Comparison of ENCODE assay signal across 12 mouse cellular contexts in the genomic region with DNA sequence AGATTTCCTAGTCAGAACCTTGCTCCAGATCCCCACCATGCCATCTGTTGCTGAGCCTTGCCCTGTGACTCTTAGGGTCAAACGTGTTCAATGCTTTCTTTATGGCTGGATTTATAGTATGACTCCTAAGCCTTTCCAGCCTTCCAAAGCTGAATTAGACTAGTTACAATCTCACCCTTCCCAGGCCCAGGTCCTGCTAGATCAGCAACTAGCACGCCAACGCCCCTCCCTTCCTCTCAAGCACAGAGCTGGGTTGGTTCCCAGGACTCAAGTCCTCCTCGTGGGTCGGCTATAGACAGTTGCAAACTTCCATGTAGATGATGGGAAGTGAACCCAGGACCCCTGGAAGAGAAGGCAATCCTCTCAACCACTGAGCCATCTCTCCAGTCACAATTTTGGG. TPM values are rescaled to one million over a fixed set of nuclear protein-coding genes. Genes with fewer than 3 reads are reported as not detected.
A peak's percentile ranks its signal among the peaks of the same experiment; 100 is the strongest.
DNase-seq lines count a peak whose midpoint lies in the region; ATAC-seq and TF ChIP-seq lines count a peak whose summit lies in the region.
"Had no signal": no experiment of that assay in that cellular context is flagged by ENCODE, and none has a peak within 500 bp of the region (broad histone marks: within the 10 kb centered on the region; RNA-seq: fewer than 3 reads in every experiment).

No protein-coding gene starts in this region.

- H3K9me3 ChIP-seq in embryonic facial prominence, embryonic 15.5 days (replicated peaks): no peaks in the 10 kb centered on the region
- H3K9me3 ChIP-seq in embryonic facial prominence, embryonic 10.5 days: no peaks in the 10 kb centered on the region
- H3K9me3 ChIP-seq in lung, embryonic 15.5 days: no peaks in the 10 kb centered on the region
- H3K9me3 ChIP-seq in kidney, postnatal 0 days (replicated peaks; ENCODE audit: low read length): no peaks in the 10 kb centered on the region
- H3K9me3 ChIP-seq in stomach, embryonic 14.5 days (ENCODE audit: control insufficient read depth, low read depth, low read length): no peaks in the 10 kb centered on the region
- H3K9me3 ChIP-seq in midbrain, embryonic 10.5 days (replicated peaks): no peaks in the 10 kb centered on the region
- H3K9me3 ChIP-seq: neural tube, embryonic 12.5 days had no signal

- H3K27ac ChIP-seq in embryonic facial prominence, embryonic 15.5 days (replicated peaks): peak overlapping the region; percentile 25; the same call in 1 of the 2 replicates
- H3K27ac ChIP-seq in embryonic facial prominence, embryonic 10.5 days (replicated peaks): no peak overlapping the region
- H3K27ac ChIP-seq in lung, embryonic 15.5 days: peak overlapping the region; percentile 80
- peak overlapping the region; percentile 52 for H3K27ac ChIP-seq in kidney, postnatal 0 days
- peak overlapping the region; percentile 1; the same call in 1 of the 2 replicates for H3K27ac ChIP-seq in stomach, embryonic 14.5 days (ENCODE audit: low read length)
- no peak overlapping the region for H3K27ac ChIP-seq in midbrain, embryonic 10.5 days (replicated peaks)
- H3K27ac ChIP-seq: neural tube, embryonic 12.5 days had no signal

- no peaks in the 10 kb centered on the region; the same call in 1 of the 2 replicates for H3K36me3 ChIP-seq in embryonic facial prominence, embryonic 15.5 days
- peaks cover 26% of the 10 kb centered on the region for H3K36me3 ChIP-seq in embryonic facial prominence, embryonic 10.5 days (replicated peaks)
- H3K36me3 ChIP-seq in lung, embryonic 15.5 days: 0 out of 2 replicates have a peak, but pooled peaks cover 3% of the 10 kb centered on the region
- no peaks in the 10 kb centered on the region for H3K36me3 ChIP-seq in kidney, postnatal 0 days (ENCODE audit: insufficient read depth, low read length)
- peaks cover 3% of the 10 kb centered on the region; the same call in 1 of the 2 replicates for H3K36me3 ChIP-seq in stomach, embryonic 14.5 days (ENCODE audit: control insufficient read depth, insufficient read depth, low read length)
- peaks cover 21% of the 10 kb centered on the region for H3K36me3 ChIP-seq in midbrain, embryonic 10.5 days
- H3K36me3 ChIP-seq: neural tube, embryonic 12.5 days had no signal

- 67% methylated on average over 5 of the region's 5 CpGs for WGBS in embryonic facial prominence, embryonic 15.5 days
- WGBS in embryonic facial prominence, embryonic 10.5 days: 83% methylated on average over 5 of the region's 5 CpGs
- WGBS in lung, embryonic 15.5 days: 39% methylated on average over 5 of the region's 5 CpGs
- 28% methylated on average over 5 of the region's 5 CpGs for WGBS in kidney, postnatal 0 days
- WGBS in stomach, embryonic 14.5 days: 59% methylated on average over 5 of the region's 5 CpGs
- 79% methylated on average over 5 of the region's 5 CpGs for WGBS in midbrain, embryonic 10.5 days

- no peak for TF ChIP-seq CTCF in kidney, postnatal 0 days (IDR thresholded peaks at IDR 0.05; ENCODE audit: low read depth)

- no peaks in the 10 kb centered on the region for H3K27me3 ChIP-seq in embryonic facial prominence, embryonic 15.5 days
- no peaks in the 10 kb centered on the region for H3K27me3 ChIP-seq in embryonic facial prominence, embryonic 10.5 days (replicated peaks; ENCODE audit: low read depth, poor library complexity, severe bottlenecking)
- H3K27me3 ChIP-seq in lung, embryonic 15.5 days: no peaks in the 10 kb centered on the region
- H3K27me3 ChIP-seq in kidney, postnatal 0 days (ENCODE audit: insufficient read depth, low read length): no peaks in the 10 kb centered on the region
- H3K27me3 ChIP-seq in stomach, embryonic 14.5 days (ENCODE audit: control insufficient read depth, insufficient read depth, low read length): no peaks in the 10 kb centered on the region
- H3K27me3 ChIP-seq in midbrain, embryonic 10.5 days (ENCODE audit: low read depth, poor library complexity, severe bottlenecking): no peaks in the 10 kb centered on the region
- H3K27me3 ChIP-seq: neural tube, embryonic 12.5 days had no signal

- DNase-seq in embryonic facial prominence, embryonic 10.5 days (ENCODE audit: low spot score): no peak
- DNase-seq in lung, postnatal 25 days (ENCODE audit: low spot score): no peak
- no peak for DNase-seq in kidney, postnatal 0 days (ENCODE audit: low spot score)
- DNase-seq in urinary bladder, adult 2 months (ENCODE audit: low spot score): no peak
- DNase-seq in midbrain, embryonic 10.5 days (ENCODE audit: low spot score): no peak
- DNase-seq: right cerebral cortex, postnatal 14 days; thymus, adult 18-20 months had no signal

- no peak overlapping the region for H3K9ac ChIP-seq in embryonic facial prominence, embryonic 15.5 days
- no peak overlapping the region for H3K9ac ChIP-seq in lung, embryonic 15.5 days
- no peak overlapping the region for H3K9ac ChIP-seq in kidney, postnatal 0 days (ENCODE audit: low read depth, low read length)
- no peak overlapping the region for H3K9ac ChIP-seq in stomach, embryonic 14.5 days (replicated peaks; ENCODE audit: low read depth, low read length)
- H3K9ac ChIP-seq: neural tube, embryonic 12.5 days had no signal

- peaks cover 44% of the 10 kb centered on the region for H3K4me1 ChIP-seq in embryonic facial prominence, embryonic 15.5 days
- peaks cover 29% of the 10 kb centered on the region for H3K4me1 ChIP-seq in embryonic facial prominence, embryonic 10.5 days
- H3K4me1 ChIP-seq in lung, embryonic 15.5 days: peaks cover 54% of the 10 kb centered on the region
- peaks cover 36% of the 10 kb centered on the region for H3K4me1 ChIP-seq in kidney, postnatal 0 days (replicated peaks; ENCODE audit: insufficient read depth, low read length)
- peaks cover 23% of the 10 kb centered on the region for H3K4me1 ChIP-seq in stomach, embryonic 14.5 days (ENCODE audit: control insufficient read depth, insufficient read depth, low read length)
- H3K4me1 ChIP-seq in midbrain, embryonic 10.5 days: peaks cover 30% of the 10 kb centered on the region

- no peak for ATAC-seq in embryonic facial prominence, embryonic 15.5 days (ENCODE audit: insufficient number of reproducible peaks, low FRiP score, low TSS enrichment, low read depth)
- ATAC-seq in lung, embryonic 15.5 days (ENCODE audit: borderline replicate concordance, extremely low read depth, low FRiP score, low TSS enrichment): no peak; the same call in 1 of the 2 replicates
- ATAC-seq in kidney, postnatal 0 days (replicated peaks; ENCODE audit: low FRiP score, low read depth): no peak
- ATAC-seq in stomach, embryonic 14.5 days (ENCODE audit: insufficient number of reproducible peaks, insufficient read depth, low FRiP score, low read depth): no peak; the same call in 1 of the 2 replicates
- ATAC-seq: inflammation-experienced regulatory T-cells, adult 6 months had no signal

- H3K4me3 ChIP-seq in embryonic facial prominence, embryonic 15.5 days (replicated peaks): no peak overlapping the region
- no peak overlapping the region for H3K4me3 ChIP-seq in embryonic facial prominence, embryonic 10.5 days
- H3K4me3 ChIP-seq in lung, embryonic 15.5 days: no peak overlapping the region
- H3K4me3 ChIP-seq in kidney, postnatal 0 days (replicated peaks; ENCODE audit: low read depth, low read length): no peak overlapping the region
- no peak overlapping the region for H3K4me3 ChIP-seq in stomach, embryonic 14.5 days (ENCODE audit: low read depth, low read length)
- no peak overlapping the region for H3K4me3 ChIP-seq in midbrain, embryonic 10.5 days
- H3K4me3 ChIP-seq: neural tube, embryonic 12.5 days had no signal

- no peak overlapping the region for H3K4me2 ChIP-seq in embryonic facial prominence, embryonic 15.5 days (replicated peaks)
- peak overlapping the region; percentile 30 for H3K4me2 ChIP-seq in lung, embryonic 15.5 days
- no peak overlapping the region for H3K4me2 ChIP-seq in kidney, postnatal 0 days (ENCODE audit: low read length)
- H3K4me2 ChIP-seq in stomach, embryonic 14.5 days (replicated peaks; ENCODE audit: low read depth, low read length): no peak overlapping the region
- H3K4me2 ChIP-seq: neural tube, embryonic 12.5 days had no signal

RNA-seq across cellular contexts. Expression of a gene that starts 11.1 kb away (rescaled TPM):
- 11.0 TPM in 2 replicates for polyA plus RNA-seq in embryonic facial prominence, embryonic 15.5 days (2015; fragmentation: Nextera tagmentation; extraction: Ambion mirVana)
- polyA plus RNA-seq in embryonic facial prominence, embryonic 10.5 days (2016; fragmentation: Nextera tagmentation; extraction: Ambion mirVana): 1.5 and 2.2 TPM in 2 replicates
- polyA plus RNA-seq in lung, embryonic 15.5 days (2015; fragmentation: Nextera tagmentation; extraction: Ambion mirVana): 12.0 and 14.1 TPM in 2 replicates
- 13.2 and 14.2 TPM in 2 replicates for polyA plus RNA-seq in kidney, postnatal 0 days (2015; fragmentation: Nextera tagmentation; extraction: Ambion mirVana)
- 7.3 and 7.4 TPM in 2 replicates for polyA plus RNA-seq in stomach, embryonic 14.5 days (2014; fragmentation: Nextera tagmentation; extraction: Ambion mirVana)
- 22.9 and 26.2 TPM in 2 replicates for polyA plus RNA-seq in urinary bladder, adult 2 months (2012; rRNA removed)
- 1.8 and 2.2 TPM in 2 replicates for polyA plus RNA-seq in midbrain, embryonic 10.5 days (2016; fragmentation: Nextera tagmentation; extraction: Ambion mirVana)

RNA-seq across cellular contexts. Expression of a gene that starts 22.9 kb away (rescaled TPM):
- 144 and 167 TPM in 2 replicates for polyA plus RNA-seq in embryonic facial prominence, embryonic 15.5 days (2015; fragmentation: Nextera tagmentation; extraction: Ambion mirVana)
- 231 and 251 TPM in 2 replicates for polyA plus RNA-seq in embryonic facial prominence, embryonic 10.5 days (2016; fragmentation: Nextera tagmentation; extraction: Ambion mirVana)
- 142 and 147 TPM in 2 replicates for polyA plus RNA-seq in lung, embryonic 15.5 days (2015; fragmentation: Nextera tagmentation; extraction: Ambion mirVana)
- polyA plus RNA-seq in kidney, postnatal 0 days (2015; fragmentation: Nextera tagmentation; extraction: Ambion mirVana): 108 and 109 TPM in 2 replicates
- 132 and 148 TPM in 2 replicates for polyA plus RNA-seq in stomach, embryonic 14.5 days (2014; fragmentation: Nextera tagmentation; extraction: Ambion mirVana)
- polyA plus RNA-seq in urinary bladder, adult 2 months (2012; rRNA removed): 87.5 and 102 TPM in 2 replicates
- 242 and 245 TPM in 2 replicates for polyA plus RNA-seq in midbrain, embryonic 10.5 days (2016; fragmentation: Nextera tagmentation; extraction: Ambion mirVana)

RNA-seq across cellular contexts. Expression of a gene that starts 28.3 kb away (rescaled TPM):
- polyA plus RNA-seq in embryonic facial prominence, embryonic 15.5 days (2015; fragmentation: Nextera tagmentation; extraction: Ambion mirVana): 59.6 and 65.4 TPM in 2 replicates
- polyA plus RNA-seq in embryonic facial prominence, embryonic 10.5 days (2016; fragmentation: Nextera tagmentation; extraction: Ambion mirVana): 119 and 120 TPM in 2 replicates
- 72.3 and 75.3 TPM in 2 replicates for polyA plus RNA-seq in lung, embryonic 15.5 days (2015; fragmentation: Nextera tagmentation; extraction: Ambion mirVana)
- polyA plus RNA-seq in kidney, postnatal 0 days (2015; fragmentation: Nextera tagmentation; extraction: Ambion mirVana): 39.8 and 40.6 TPM in 2 replicates
- 68.9 and 73.2 TPM in 2 replicates for polyA plus RNA-seq in stomach, embryonic 14.5 days (2014; fragmentation: Nextera tagmentation; extraction: Ambion mirVana)
- 32.8 and 41.0 TPM in 2 replicates for polyA plus RNA-seq in urinary bladder, adult 2 months (2012; rRNA removed)
- polyA plus RNA-seq in midbrain, embryonic 10.5 days (2016; fragmentation: Nextera tagmentation; extraction: Ambion mirVana): 97.3 and 110 TPM in 2 replicates

RNA-seq across cellular contexts. Expression of a gene that starts 41.7 kb away (rescaled TPM):
- polyA plus RNA-seq in embryonic facial prominence, embryonic 15.5 days (2015; fragmentation: Nextera tagmentation; extraction: Ambion mirVana): 3.4 and 3.6 TPM in 2 replicates
- 6.8 and 7.4 TPM in 2 replicates for polyA plus RNA-seq in embryonic facial prominence, embryonic 10.5 days (2016; fragmentation: Nextera tagmentation; extraction: Ambion mirVana)
- polyA plus RNA-seq in lung, embryonic 15.5 days (2015; fragmentation: Nextera tagmentation; extraction: Ambion mirVana): 3.2 and 3.6 TPM in 2 replicates
- 2.9 and 3.6 TPM in 2 replicates for polyA plus RNA-seq in kidney, postnatal 0 days (2015; fragmentation: Nextera tagmentation; extraction: Ambion mirVana)
- 3.1 and 3.2 TPM in 2 replicates for polyA plus RNA-seq in stomach, embryonic 14.5 days (2014; fragmentation: Nextera tagmentation; extraction: Ambion mirVana)
- 0.69 and 0.87 TPM in 2 replicates for polyA plus RNA-seq in urinary bladder, adult 2 months (2012; rRNA removed)
- polyA plus RNA-seq in midbrain, embryonic 10.5 days (2016; fragmentation: Nextera tagmentation; extraction: Ambion mirVana): 9.5 and 10.8 TPM in 2 replicates

RNA-seq across cellular contexts. Expression of a gene that starts 50.3 kb away (rescaled TPM):
- not detected in 2 replicates for polyA plus RNA-seq in embryonic facial prominence, embryonic 15.5 days (2015; fragmentation: Nextera tagmentation; extraction: Ambion mirVana)
- not detected in 2 replicates for polyA plus RNA-seq in embryonic facial prominence, embryonic 10.5 days (2016; fragmentation: Nextera tagmentation; extraction: Ambion mirVana)
- polyA plus RNA-seq in lung, embryonic 15.5 days (2015; fragmentation: Nextera tagmentation; extraction: Ambion mirVana): not detected in 2 replicates
- polyA plus RNA-seq in kidney, postnatal 0 days (2015; fragmentation: Nextera tagmentation; extraction: Ambion mirVana): not detected in 2 replicates
- not detected in 2 replicates for polyA plus RNA-seq in stomach, embryonic 14.5 days (2014; fragmentation: Nextera tagmentation; extraction: Ambion mirVana)
- polyA plus RNA-seq in urinary bladder, adult 2 months (2012; rRNA removed): 0.12 and 0.21 TPM in 2 replicates
- not detected in 2 replicates for polyA plus RNA-seq in midbrain, embryonic 10.5 days (2016; fragmentation: Nextera tagmentation; extraction: Ambion mirVana)
- polyA plus RNA-seq: inflammation-experienced regulatory T-cells, adult 6 months; neural tube, embryonic 12.5 days had no signal

Comparison
In these comparisons a context has a peak if more than half of its experiments do, and no peak if none do; other contexts are left out.
1. H3K27ac ChIP-seq: peak in embryonic facial prominence, embryonic 15.5 days (single experiment), lung, embryonic 15.5 days (single experiment), kidney, postnatal 0 days (single experiment) and stomach, embryonic 14.5 days (single experiment); none in embryonic facial prominence, embryonic 10.5 days (single experiment) and midbrain, embryonic 10.5 days (single experiment).